Mouse (Mus musculus) erythroblast, embryonic 14.5 days (primary cell): ENCODE results near the gene Glg1.

Source experiments
- GATA1 ChIP-seq: IDR thresholded peaks from 2 replicates; pipeline ENCODE4 v1.6.1; 2012; ENCODE audit warnings: low read length, inconsistent platforms, mixed read lengths
- TAL1 ChIP-seq: IDR thresholded peaks from 3 replicates; pipeline ENCODE4 v1.6.1; 2012; ENCODE audit warnings: low read length, inconsistent platforms, mixed read lengths

GRCm38 (mm10) chr8:111268277-111268676 is 9.3 kb upstream of the Glg1 start:
- no peak for TF ChIP-seq GATA1
- no peak for TF ChIP-seq TAL1
